Mouse (Mus musculus): ENCODE data around the gene Serp2.
"Not testable (repeated sequence)": the region's sequence is repeated elsewhere in the genome, so short reads cannot be mapped to it uniquely, and the experiment has no call there.

Serp2 gene

GRCm38 (mm10) chr14:76569271-76569961 is 12.7 kb upstream of the Serp2 start:
- DNase-seq, result no peak

- no peak for DNase-seq
Measured at GRCm38 (mm10) chr14:76568548-76568947, 11.9 kb upstream of the Serp2 start.

GRCm38 (mm10) chr14:76567280-76567679 is 10.6 kb upstream of the Serp2 start:
- no peak for DNase-seq

GRCm38 (mm10) chr14:76566711-76567110 is 10.0 kb upstream of the Serp2 start:
- DNase-seq, result no peak

GRCm38 (mm10) chr14:76566193-76566592 is 9.5 kb upstream of the Serp2 start:
- no peak for DNase-seq

- no peak for DNase-seq
Measured at GRCm38 (mm10) chr14:76559208-76559607, 2.5 kb upstream of the Serp2 start.

- DNase-seq, result not testable (repeated sequence)
Measured at GRCm38 (mm10) chr14:76558171-76558570, 1.5 kb upstream of the Serp2 start.

GRCm38 (mm10) chr14:76556031-76556851 is 448 bp downstream of the Serp2 start:
- DNase-seq, result peak; percentile 67 to 69

- DNase-seq, result no peak
Measured at GRCm38 (mm10) chr14:76555263-76556030, 1.2 kb downstream of the Serp2 start.

GRCm38 (mm10) chr14:76544136-76544535 is 12.6 kb downstream of the Serp2 start:
- DNase-seq, result no peak

GRCm38 (mm10) chr14:76541341-76541740 is 15.3 kb downstream of the Serp2 start:
- DNase-seq, result no peak

- DNase-seq, result no peak
Measured at GRCm38 (mm10) chr14:76540005-76540670, 16.6 kb downstream of the Serp2 start.

GRCm38 (mm10) chr14:76536921-76537320 is 19.8 kb downstream of the Serp2 start:
- DNase-seq, result no peak

GRCm38 (mm10) chr14:76535096-76535495 is 21.6 kb downstream of the Serp2 start:
- no peak for DNase-seq

GRCm38 (mm10) chr14:76533170-76533815 is 23.4 kb downstream of the Serp2 start:
- DNase-seq, result no peak

- peak; percentile 18 to 25 for DNase-seq
Measured at GRCm38 (mm10) chr14:76532257-76533169, 24.2 kb downstream of the Serp2 start.

GRCm38 (mm10) chr14:76531027-76531660 is 25.5 kb downstream of the Serp2 start:
- peak; percentile 8 to 21 for DNase-seq

GRCm38 (mm10) chr14:76528641-76529040 is 28.0 kb downstream of the Serp2 start:
- no peak for DNase-seq

GRCm38 (mm10) chr14:76527758-76528313 is 28.9 kb downstream of the Serp2 start:
- DNase-seq, result no peak

GRCm38 (mm10) chr14:76527030-76527719 is 29.5 kb downstream of the Serp2 start:
- DNase-seq, result no peak

All from B cell, adult 2 months (primary cell).